Mouse (Mus musculus) erythroblast, embryonic 14.5 days (primary cell): ENCODE measurements around the gene Dxo. TPM values are rescaled to one million over a fixed set of nuclear protein-coding genes. Genes with fewer than 3 reads are reported as not detected.
A peak's percentile ranks its signal among the peaks of the same experiment; 100 is the strongest.

Experiments
- H3K27me3 ChIP-seq: 2 replicates; pipeline ENCODE4 v1.6.1; 2012; ENCODE audit warnings: inconsistent platforms; ENCODE audit not compliant: control insufficient read depth
- H3K36me3 ChIP-seq: 2 replicates; pipeline ENCODE4 v1.6.1; 2012; ENCODE audit warnings: mild to moderate bottlenecking, inconsistent platforms; ENCODE audit not compliant: control insufficient read depth
- H3K4me1 ChIP-seq: 2 replicates; pipeline ENCODE4 v1.6.1; 2012; ENCODE audit warnings: inconsistent platforms; ENCODE audit not compliant: control insufficient read depth
- H3K4me3 ChIP-seq: replicated peaks from 2 replicates; pipeline ENCODE3; 2012; ENCODE audit warnings: moderate library complexity, mild to moderate bottlenecking, inconsistent platforms
- H3K9me3 ChIP-seq: 2 replicates; pipeline ENCODE4 v1.6.1; 2012; ENCODE audit warnings: low read length, inconsistent platforms, mixed read lengths; ENCODE audit not compliant: control insufficient read depth
- GATA1 ChIP-seq: IDR thresholded peaks from 2 replicates; pipeline ENCODE4 v1.6.1; 2012; ENCODE audit warnings: low read length, inconsistent platforms, mixed read lengths
- TAL1 ChIP-seq: IDR thresholded peaks from 3 replicates; pipeline ENCODE4 v1.6.1; 2012; ENCODE audit warnings: low read length, inconsistent platforms, mixed read lengths
- polyA plus RNA-seq: library from polyadenylated mRNA; stranded (reverse); fragments of >175 nt; gene quantifications from 2 replicates; pipeline ENCODE4 v1.2.3, GENCODE M21; 2012

Dxo gene
- polyA plus RNA-seq, 1 experiment: 15.3 TPM

DNA sequence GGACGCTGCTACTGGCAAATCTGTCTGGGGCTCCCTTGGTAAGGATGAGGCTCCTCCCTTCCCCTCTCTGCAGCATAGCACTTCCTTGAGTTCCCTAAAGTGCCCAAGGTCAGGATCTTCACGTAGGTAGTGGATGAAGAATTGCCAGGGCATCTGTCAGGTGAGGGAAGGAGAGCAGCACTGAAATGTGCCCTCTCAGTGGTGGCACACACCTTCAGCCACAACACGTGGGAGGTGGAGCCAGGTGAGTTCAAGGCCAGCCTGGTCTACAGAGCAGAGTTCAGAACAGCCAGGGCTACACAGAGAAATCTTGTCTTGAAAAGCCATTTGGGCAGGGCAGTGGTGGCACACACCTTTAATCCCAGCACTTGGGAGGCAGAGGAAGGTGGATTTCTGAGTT is 17.9 kb downstream of the Dxo start:
- Histone ChIP-seq H3K27me3 (no peaks in the 10 kb centered on the region), H3K4me3 (no peak overlapping the region), H3K4me1 (peaks cover 27% of the 10 kb centered on the region), H3K9me3 (no peaks in the 10 kb centered on the region), H3K36me3 (peaks cover 68% of the 10 kb centered on the region)
- TF ChIP-seq TAL1 (no peak), GATA1 (no peak)

DNA sequence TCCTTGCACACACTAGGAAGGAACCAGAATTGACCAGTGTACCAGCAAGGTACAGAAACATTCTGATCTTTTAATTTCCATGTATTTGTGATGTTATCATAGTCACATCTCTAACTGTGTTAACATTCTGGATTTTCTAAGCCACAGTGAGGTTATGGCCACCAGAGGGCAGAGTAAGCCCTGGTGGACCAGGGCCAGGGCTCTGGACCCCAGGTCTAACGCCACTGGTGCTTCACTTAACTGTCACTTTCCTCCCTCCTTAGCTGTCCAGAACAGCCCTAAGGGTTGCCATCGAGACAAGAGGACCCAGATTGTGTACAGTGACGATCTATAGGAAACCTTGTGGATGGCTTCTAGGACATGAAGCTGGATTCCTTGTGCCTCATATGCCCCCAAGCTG is 19.0 kb downstream of the Dxo start:
- H3K27me3 ChIP-seq: no peaks in the 10 kb centered on the region
- peaks cover 20% of the 10 kb centered on the region for H3K4me1 ChIP-seq
- TF ChIP-seq GATA1 (no peak; the same call in 1 of the 2 replicates), TAL1 (no peak)
- H3K9me3 ChIP-seq: no peaks in the 10 kb centered on the region
- peaks cover 70% of the 10 kb centered on the region for H3K36me3 ChIP-seq
- H3K4me3 ChIP-seq: no peak overlapping the region

DNA sequence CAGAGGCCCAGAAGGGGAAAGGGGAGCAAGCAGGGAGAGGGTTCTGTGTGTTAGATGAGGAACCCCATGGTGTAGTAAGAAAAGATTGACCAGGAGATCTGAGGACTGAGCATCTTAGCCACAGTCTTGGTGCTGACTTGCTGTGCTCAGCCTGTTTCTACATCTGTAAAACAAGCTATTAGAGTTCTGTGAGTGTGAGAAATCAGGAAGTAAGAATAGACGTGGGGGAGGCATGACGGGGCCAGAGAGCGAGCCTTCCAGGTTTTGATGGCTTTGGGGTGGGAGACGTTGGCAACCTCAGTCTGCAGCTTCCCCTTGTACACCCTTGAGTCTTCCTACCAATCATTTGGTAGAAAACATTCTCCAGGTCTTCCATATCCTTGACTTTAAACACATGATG is 21.9 kb downstream of the Dxo start:
- TF ChIP-seq TAL1: no peak

DNA sequence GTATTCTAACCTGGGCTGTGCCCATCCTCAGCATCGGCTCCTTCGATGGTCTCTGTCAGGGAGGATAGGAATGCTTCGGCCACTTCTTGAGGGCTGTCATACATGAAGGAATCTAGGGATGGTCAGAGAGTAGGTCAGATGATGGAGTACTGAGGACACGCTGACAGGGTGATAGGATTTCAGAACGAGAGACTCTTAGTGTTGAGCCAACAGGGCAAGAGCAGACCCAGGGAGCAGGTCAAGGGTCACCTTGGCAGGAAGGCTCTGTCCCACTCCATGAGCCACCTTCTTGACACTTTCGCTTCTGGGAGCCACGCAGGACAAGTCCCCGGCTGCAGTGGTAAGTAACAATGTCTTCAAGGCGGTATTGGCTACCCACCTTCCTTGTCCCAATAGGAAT is 23.7 kb downstream of the Dxo start:
- no peak overlapping the region for H3K4me3 ChIP-seq
- TF ChIP-seq TAL1 (no peak), GATA1 (no peak)

More for the DNA sequence above, 21.9 kb downstream of the Dxo start:
- Histone ChIP-seq H3K36me3 (peaks cover 53% of the 10 kb centered on the region), H3K9me3 (no peaks in the 10 kb centered on the region), H3K4me1 (peaks cover 3% of the 10 kb centered on the region; the same call in 1 of the 2 replicates), H3K4me3 (no peak overlapping the region), H3K27me3 (no peaks in the 10 kb centered on the region)

DNA sequence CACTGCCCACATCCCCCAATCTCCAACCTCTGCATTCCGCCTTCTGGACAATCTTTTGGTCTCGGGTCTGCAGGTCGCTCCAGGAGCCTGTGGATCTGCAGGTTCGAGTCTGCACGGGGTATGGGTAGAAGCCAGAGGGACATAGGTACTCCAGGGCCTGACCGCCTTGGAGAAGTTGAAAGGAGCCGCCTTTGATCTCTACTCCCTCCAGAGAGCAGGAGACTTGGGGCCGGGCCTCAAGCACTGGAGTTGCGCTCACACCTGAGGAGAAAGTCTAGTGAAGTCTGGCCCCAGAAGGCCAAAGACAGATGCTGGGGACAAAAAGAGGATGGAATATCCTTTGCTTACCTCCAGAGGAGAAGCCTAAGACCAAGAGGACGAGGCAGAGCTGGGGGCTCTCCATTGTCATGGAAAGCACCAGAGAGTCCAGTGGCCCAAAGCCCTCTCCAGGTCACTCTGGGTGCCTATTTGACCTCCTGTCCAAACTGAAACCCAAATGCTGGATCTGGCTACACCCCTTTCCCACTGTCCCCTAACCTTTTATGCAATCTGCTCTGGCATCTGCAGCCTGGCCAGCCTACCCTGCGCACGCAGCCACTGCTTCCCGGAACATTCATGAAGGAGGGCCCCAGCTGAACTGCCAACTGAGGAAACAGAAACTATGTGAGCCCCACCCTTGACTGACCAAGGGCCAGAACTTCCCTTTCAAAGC is 25.0 kb downstream of the Dxo start:
- peaks cover 22% of the 10 kb centered on the region for H3K36me3 ChIP-seq
- TF ChIP-seq TAL1 (no peak), GATA1 (no peak)
- peak overlapping the region; percentile 43 for H3K4me3 ChIP-seq
- peaks cover 3% of the 10 kb centered on the region; the same call in 1 of the 2 replicates for H3K4me1 ChIP-seq
- H3K27me3 ChIP-seq: no peaks in the 10 kb centered on the region
- H3K9me3 ChIP-seq: no peaks in the 10 kb centered on the region

More for the DNA sequence above, 23.7 kb downstream of the Dxo start:
- Histone ChIP-seq H3K36me3 (peaks cover 35% of the 10 kb centered on the region), H3K4me1 (peaks cover 3% of the 10 kb centered on the region; the same call in 1 of the 2 replicates), H3K27me3 (no peaks in the 10 kb centered on the region), H3K9me3 (no peaks in the 10 kb centered on the region)

DNA sequence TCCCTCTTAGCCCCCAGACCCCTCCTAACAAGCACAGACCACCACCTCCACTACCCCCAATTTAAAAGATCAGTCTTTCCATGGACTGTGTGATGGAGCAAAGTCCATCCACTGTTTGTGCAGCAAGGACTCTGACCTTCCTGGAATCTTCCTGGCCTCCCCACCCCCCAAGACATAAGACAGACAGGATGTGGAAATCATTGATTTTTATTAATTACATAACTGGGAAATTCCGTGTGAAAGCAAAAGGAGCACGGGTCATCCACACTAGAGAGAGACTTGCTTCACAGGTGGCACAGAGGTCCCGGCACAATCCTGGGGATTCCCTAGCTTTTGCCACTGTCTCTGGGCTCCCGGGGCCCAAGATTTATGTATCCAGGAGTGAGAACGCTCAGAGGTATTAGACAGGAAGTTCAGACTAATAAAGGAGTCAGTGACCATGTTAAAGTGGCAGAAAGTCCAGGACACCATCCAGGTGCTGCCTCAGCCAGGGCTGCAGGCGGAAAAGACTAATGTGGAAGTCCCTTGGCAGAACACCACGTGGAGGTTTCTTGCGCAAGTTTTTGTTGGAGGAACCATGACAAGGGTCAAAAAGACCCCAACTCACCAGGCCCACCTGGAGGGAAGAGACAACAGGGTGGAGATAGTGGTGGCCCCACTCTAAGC is 25.7 kb downstream of the Dxo start, which contains the start of gene Cfb:
Gene Cfb, minus strand, starts transcription at position 103 of the 666 bp plus-strand sequence.
- Histone ChIP-seq H3K4me1 (peaks cover 3% of the 10 kb centered on the region; the same call in 1 of the 2 replicates), H3K36me3 (peaks cover 15% of the 10 kb centered on the region), H3K4me3 (peak within 1 kb of the TSS; percentile 43), H3K27me3 (no peaks in the 10 kb centered on the region), H3K9me3 (no peaks in the 10 kb centered on the region)
- TF ChIP-seq GATA1 (no peak), TAL1 (no peak)

DNA sequence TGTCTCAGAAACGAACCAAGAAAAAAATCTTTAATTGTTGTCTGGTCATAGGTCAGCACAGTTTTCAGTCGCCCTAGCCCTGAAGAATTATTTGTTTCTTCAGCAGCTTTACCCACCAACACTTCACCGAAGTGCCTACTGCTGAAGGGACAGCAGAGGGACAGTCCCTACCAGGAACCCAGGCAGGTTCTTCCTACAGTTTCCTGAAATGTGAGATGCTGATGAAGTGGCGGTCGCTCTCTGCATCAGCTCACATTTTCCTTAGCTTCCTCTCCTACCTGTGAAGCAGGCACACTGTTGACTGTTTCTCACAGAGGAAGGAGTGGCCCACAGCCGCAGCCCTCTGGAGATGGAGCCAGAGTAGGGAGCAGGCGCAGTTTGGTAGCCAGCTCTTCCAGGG is 29.2 kb downstream of the Dxo start:
- Histone ChIP-seq H3K9me3 (peaks cover 2% of the 10 kb centered on the region; the same call in 1 of the 2 replicates), H3K4me3 (no peak overlapping the region), H3K4me1 (no peaks in the 10 kb centered on the region), H3K36me3 (no peaks in the 10 kb centered on the region; the same call in 1 of the 2 replicates), H3K27me3 (peaks cover 1% of the 10 kb centered on the region; the same call in 1 of the 2 replicates)
- TF ChIP-seq TAL1 (no peak), GATA1 (no peak)

DNA sequence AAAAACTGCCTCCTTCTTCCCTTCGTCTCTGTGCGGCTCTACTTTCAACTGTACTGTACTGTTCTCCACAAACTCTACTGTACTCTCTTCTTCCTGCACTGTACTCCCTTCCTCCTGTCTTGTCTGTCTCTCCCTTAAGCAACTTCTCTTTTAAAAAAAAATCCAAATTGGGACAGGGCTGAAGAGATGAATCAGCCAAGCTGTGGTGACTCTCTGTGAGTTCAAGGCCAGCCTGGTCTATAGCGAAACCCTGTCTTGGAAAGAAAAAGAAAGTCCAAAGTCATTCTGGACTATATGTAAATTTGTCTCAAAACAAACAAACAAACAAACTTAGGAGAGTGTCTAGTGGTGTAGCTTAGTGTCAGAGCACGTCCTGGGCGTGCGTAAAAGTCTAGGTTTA is 37.5 kb downstream of the Dxo start:
- H3K36me3 ChIP-seq: no peaks in the 10 kb centered on the region; the same call in 1 of the 2 replicates
- H3K4me3 ChIP-seq: no peak overlapping the region
- H3K27me3 ChIP-seq: peaks cover 6% of the 10 kb centered on the region
- TF ChIP-seq GATA1: no peak
- TF ChIP-seq TAL1: no peak
- H3K9me3 ChIP-seq: peaks cover 3% of the 10 kb centered on the region; the same call in 1 of the 2 replicates
- no peaks in the 10 kb centered on the region for H3K4me1 ChIP-seq

DNA sequence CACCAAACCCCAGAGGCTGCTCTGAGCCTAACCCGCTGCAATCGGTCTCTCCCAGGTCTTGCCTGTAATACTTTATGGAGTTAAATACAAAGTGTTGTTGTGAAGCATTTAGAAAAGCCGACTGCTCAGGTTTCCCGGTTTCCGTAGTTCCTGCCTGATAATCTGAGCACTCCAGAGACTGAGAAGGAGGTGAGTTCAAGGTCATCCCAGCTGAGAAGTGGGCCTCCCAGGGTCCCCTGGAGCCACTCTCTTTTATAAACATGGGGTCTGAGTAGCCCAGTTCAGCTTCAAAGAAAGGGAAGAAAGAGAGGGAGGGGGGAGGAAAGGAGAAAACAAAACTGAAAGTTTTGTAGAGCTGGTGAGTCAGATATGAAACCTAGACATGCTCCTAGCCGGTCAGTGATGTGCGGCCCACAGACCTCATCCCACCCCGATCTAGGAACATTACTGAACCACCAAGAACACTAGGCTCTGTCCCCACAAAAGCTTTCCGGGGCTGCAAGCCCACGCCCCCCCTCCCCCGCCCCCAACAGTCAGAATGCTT is 42.6 kb downstream of the Dxo start, which contains the start of gene Zbtb12:
Gene Zbtb12, plus strand, starts transcription at position 148 of the 544 bp plus-strand sequence.
- Histone ChIP-seq H3K4me3 (no peak within 1 kb of the TSS), H3K27me3 (no peaks in the 10 kb centered on the region), H3K9me3 (no peaks in the 10 kb centered on the region), H3K4me1 (peaks cover 20% of the 10 kb centered on the region), H3K36me3 (no peaks in the 10 kb centered on the region)
- TF ChIP-seq GATA1 (no peak), TAL1 (no peak)
